Comparison of ENCODE assay signal across 1 mouse cellular context in the genomic region with DNA sequence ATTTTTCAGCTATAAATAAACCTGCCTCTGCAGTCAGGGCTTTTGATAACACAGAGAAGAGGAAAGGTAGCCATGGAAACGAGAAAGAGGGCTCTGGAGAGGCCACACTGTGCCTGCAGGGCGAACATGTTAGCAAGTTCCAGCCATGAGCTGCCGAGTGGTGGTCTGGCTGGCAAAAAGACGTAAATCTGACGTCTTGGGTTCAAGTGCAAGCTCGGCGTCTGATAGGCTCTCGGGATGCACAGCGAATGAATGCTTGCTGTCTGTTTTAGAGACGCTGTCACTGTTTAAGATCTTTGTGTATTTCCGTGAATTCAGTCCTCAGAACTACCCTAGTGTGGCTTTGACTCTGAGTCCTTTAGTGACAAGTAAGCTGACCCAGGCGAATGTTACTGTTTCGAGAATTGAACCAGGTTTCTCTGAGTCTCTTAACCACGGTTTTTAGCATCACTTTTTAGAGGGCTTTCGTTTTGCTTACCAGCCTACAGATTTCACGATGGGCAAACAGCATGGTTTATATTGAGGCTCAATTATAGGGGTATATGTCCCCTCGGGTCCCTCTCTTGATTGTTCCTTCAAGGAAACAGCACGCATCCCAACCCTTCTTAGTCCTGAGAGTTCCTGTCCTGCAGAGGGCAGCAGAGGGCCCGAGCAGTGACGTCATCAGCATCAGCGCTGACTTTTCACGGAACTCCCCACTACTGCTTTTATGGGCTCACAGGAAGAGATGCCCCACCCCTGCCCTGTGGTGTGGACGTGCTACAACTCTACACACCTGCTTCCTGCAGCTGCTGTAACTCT.
TF ChIP-seq lines count a peak whose summit lies in the region.

No protein-coding gene starts in this region.

TF ChIP-seq in MEL, 35 proteins besides CTCF, POLR2A, EP300 and RAD21 (continued from another document):
- TF ChIP-seq RCOR1 (IDR thresholded peaks at IDR 0.05; ENCODE audit: low read depth, low read length): 0 out of 2 replicates have a peak, but pooled peaks have one; percentile 37
- no peak for TF ChIP-seq ZKSCAN1 (IDR thresholded peaks at IDR 0.05; ENCODE audit: low read depth, low read length)
- 0 out of 2 replicates have a peak, but pooled peaks have one; percentile 19 for TF ChIP-seq GABPA (IDR thresholded peaks at IDR 0.05; ENCODE audit: low read depth, low read length)
- no peak; the same call in none of the 2 replicates for TF ChIP-seq SMC3 (IDR thresholded peaks at IDR 0.05; ENCODE audit: low read depth, low read length)
- TF ChIP-seq TAL1 (IDR thresholded peaks at IDR 0.05; ENCODE audit: low read length): no peak
- TF ChIP-seq ZC3H11A (IDR thresholded peaks at IDR 0.05; ENCODE audit: low read depth, low read length): no peak
- TF ChIP-seq MAFK (IDR thresholded peaks at IDR 0.05; ENCODE audit: borderline replicate concordance, low read depth, low read length): 0 out of 2 replicates have a peak, but pooled peaks have one; percentile 50
- TF ChIP-seq E2F4 (IDR thresholded peaks at IDR 0.05; ENCODE audit: borderline replicate concordance, low read depth, low read length): 0 out of 2 replicates have a peak, but pooled peaks have one; percentile 58
- TF ChIP-seq USF2 (IDR thresholded peaks at IDR 0.05; ENCODE audit: borderline replicate concordance in 1 of 2, insufficient read depth in 1 of 2, low read depth in 1 of 2, low read length in 2 of 2): no peak
- TF ChIP-seq HCFC1 (IDR thresholded peaks at IDR 0.05; ENCODE audit: low read depth, low read length): no peak; the same call in none of the 2 replicates
- peak; percentile 38; the same call in 1 of the 2 replicates for TF ChIP-seq KAT2A (conservative IDR thresholded peaks at IDR 0.05; ENCODE audit: low read depth, low read length)
- peak; percentile 91 for TF ChIP-seq ETS1 (IDR thresholded peaks at IDR 0.05; ENCODE audit: low read depth, low read length)
- peak; percentile 96 for TF ChIP-seq POLR2AphosphoS2 (IDR thresholded peaks at IDR 0.05; ENCODE audit: low read length)
- TF ChIP-seq ELF1 (IDR thresholded peaks at IDR 0.05; ENCODE audit: low read depth, low read length): peak; percentile 74
- TF ChIP-seq GATA1 (IDR thresholded peaks at IDR 0.05; ENCODE audit: low read depth, low read length): 0 out of 2 replicates have a peak, but pooled peaks have one; percentile 2
- TF ChIP-seq MAZ (IDR thresholded peaks at IDR 0.05; ENCODE audit: low read depth, low read length): peak; percentile 51; the same call in 1 of the 2 replicates
- TF ChIP-seq NELFE (IDR thresholded peaks at IDR 0.05; ENCODE audit: low read depth, low read length): peak; percentile 84
- TF ChIP-seq UBTF (IDR thresholded peaks at IDR 0.05; ENCODE audit: borderline replicate concordance, insufficient read depth, low read depth, low read length): no peak
- TF ChIP-seq MYC (IDR thresholded peaks at IDR 0.05; ENCODE audit: low read depth, low read length): 0 out of 2 replicates have a peak, but pooled peaks have one; percentile 80
- TF ChIP-seq POLR2AphosphoS5 (IDR thresholded peaks at IDR 0.05; ENCODE audit: borderline replicate concordance, low read depth, low read length): no peak; the same call in 1 of the 2 replicates
- TF ChIP-seq MAX (IDR thresholded peaks at IDR 0.05; ENCODE audit: low read length): peak; percentile 15
- 0 out of 2 replicates have a peak, but pooled peaks have one; percentile 34 for TF ChIP-seq MYB (IDR thresholded peaks at IDR 0.05; ENCODE audit: low read depth, low read length)
- no peak for TF ChIP-seq NRF1 (IDR thresholded peaks at IDR 0.05; ENCODE audit: insufficient read depth, low read depth, low read length, poor library complexity, severe bottlenecking)
- TF ChIP-seq USF1 (IDR thresholded peaks at IDR 0.05; ENCODE audit: low read depth, low read length): no peak
